Mouse (Mus musculus) neural tube, embryonic 14.5 days (tissue): Measurements from ENCODE around the gene Flna. TPM values are rescaled to one million over a fixed set of nuclear protein-coding genes. Genes with fewer than 3 reads are reported as not detected.

Experiments
- ATAC-seq: fragments of 200-750 bp; cut with Nextera tagmentation; 2 replicates; pipeline ENCODE4 v1.8.0; 2017; ENCODE audit warnings: low read depth, mild to moderate bottlenecking, moderate TSS enrichment, moderate library complexity
- H3K27ac ChIP-seq: fragments of 300-500 bp; sonication (generic); 2 replicates; pipeline ENCODE4 v1.5.1; 2014; ENCODE audit warnings: low read depth, mild to moderate bottlenecking, control low read depth, low read length, moderate library complexity, mixed read lengths
- H3K27me3 ChIP-seq: fragments of 300-500 bp; sonication (generic); 2 replicates; pipeline ENCODE4 v1.6.1; 2014; ENCODE audit warnings: low read length; ENCODE audit not compliant: control insufficient read depth, insufficient read depth
- H3K36me3 ChIP-seq: fragments of 300-500 bp; sonication (generic); 2 replicates; pipeline ENCODE4 v1.6.1; 2014; ENCODE audit warnings: low read length, mixed read lengths; ENCODE audit not compliant: control insufficient read depth, insufficient read depth
- H3K4me1 ChIP-seq: fragments of 300-500 bp; sonication (generic); 2 replicates; pipeline ENCODE4 v1.6.1; 2014; ENCODE audit warnings: low read length; ENCODE audit not compliant: control insufficient read depth, insufficient read depth
- H3K4me2 ChIP-seq: fragments of 300-500 bp; sonication (generic); 2 replicates; pipeline ENCODE4 v1.6.1; 2014; ENCODE audit warnings: mild to moderate bottlenecking, low read depth, low read length, control low read depth
- H3K4me3 ChIP-seq: fragments of 300-500 bp; sonication (generic); 2 replicates; pipeline ENCODE4 v1.5.1; 2014; ENCODE audit warnings: low read depth, low read length, control low read depth, mixed read lengths
- H3K9ac ChIP-seq: fragments of 300-500 bp; sonication (generic); replicated peaks from 2 replicates; pipeline ENCODE4 v1.6.1; 2014; ENCODE audit warnings: low read depth, mild to moderate bottlenecking, control low read depth, low read length, mixed read lengths
- H3K9me3 ChIP-seq: fragments of 300-500 bp; sonication (generic); 2 replicates; pipeline ENCODE4 v1.6.1; 2016; ENCODE audit warnings: low read length; ENCODE audit not compliant: control insufficient read depth
- WGBS: fragments of 180-500 bp; shearing (Covaris S2); extraction: QIAGEN DNeasy Blood & Tissue Kit; methylation state at CpG from one replicate; pipeline ENCODE4 v1.1.7; 2014; 5-methylcytosine and 5-hydroxymethylcytosine counted together
- polyA plus RNA-seq: library from polyadenylated mRNA; unstranded; fragments of >200 nt; fragmentation: Nextera tagmentation; extraction: Ambion mirVana; gene quantifications from 2 replicates; pipeline ENCODE4 v1.2.1, GENCODE M21; 2014

Flna gene
- 63.0 and 121 TPM in 2 replicates for polyA plus RNA-seq

DNA sequence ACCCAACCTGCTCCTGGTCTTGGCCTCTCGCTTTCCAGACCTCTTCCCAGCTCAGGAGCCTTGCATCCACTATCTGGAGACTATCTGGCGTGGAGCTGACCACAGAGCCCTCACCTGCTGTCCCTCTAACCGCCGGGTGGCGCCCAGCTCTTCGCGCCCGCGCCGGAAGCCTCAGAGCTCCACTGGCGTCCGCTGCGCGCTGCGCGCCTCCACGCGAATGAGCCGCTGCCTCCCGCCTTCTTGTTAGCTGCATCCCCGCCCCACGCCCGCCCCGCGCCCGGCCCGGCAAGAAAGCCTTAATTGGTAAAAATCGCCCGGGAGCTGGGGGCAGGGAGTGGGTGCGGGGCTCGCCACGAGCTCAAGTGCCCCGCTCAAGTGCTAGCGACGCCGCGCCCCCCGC, at the start of gene Flna:
TSS of gene Flna (minus strand) at position 206 of the 400 bp plus-strand sequence.
- peak within 1 kb of the TSS; percentile 41; the same call in 1 of the 2 replicates for H3K9ac ChIP-seq
- H3K36me3 ChIP-seq, result no peaks in the 10 kb centered on the region
- 11% methylated on average over 38 of the region's 38 CpGs for WGBS
- H3K4me1 ChIP-seq, result no peaks in the 10 kb centered on the region
- H3K27ac ChIP-seq, result no peak within 1 kb of the TSS
- H3K9me3 ChIP-seq, result no peaks in the 10 kb centered on the region
- peak within 1 kb of the TSS; percentile 39 for H3K4me3 ChIP-seq
- ATAC-seq, result no peak
- H3K27me3 ChIP-seq, result no peaks in the 10 kb centered on the region
- H3K4me2 ChIP-seq, result peak within 1 kb of the TSS; percentile 50

DNA sequence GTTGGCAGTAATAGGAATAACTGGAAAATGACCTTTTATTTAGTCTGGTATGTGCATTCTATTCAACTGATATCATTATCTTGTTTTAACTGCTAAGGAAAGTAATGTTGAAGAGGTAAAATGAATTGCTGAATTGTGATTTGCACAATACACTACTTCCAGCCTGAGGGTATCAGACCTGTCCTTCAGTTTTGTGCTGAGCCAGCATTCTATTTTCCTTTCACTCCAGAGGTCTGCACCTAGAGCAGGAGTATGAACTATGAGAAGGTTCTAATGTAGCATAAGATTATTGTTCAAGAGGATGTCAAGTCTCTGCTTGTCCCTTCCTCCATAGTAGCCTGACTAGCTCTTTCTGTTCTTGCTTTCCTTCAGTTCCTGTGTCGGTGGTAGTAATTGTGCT, 48.7 kb upstream of the Flna start:
- no peaks in the 10 kb centered on the region for H3K27me3 ChIP-seq
- H3K4me3 ChIP-seq, result no peak overlapping the region
- no peak for ATAC-seq
- WGBS, result 80% methylated on average over 1 of the region's 1 CpGs
- peaks cover 12% of the 10 kb centered on the region for H3K36me3 ChIP-seq
- H3K4me1 ChIP-seq, result no peaks in the 10 kb centered on the region
- no peak overlapping the region for H3K27ac ChIP-seq
- H3K9ac ChIP-seq, result no peak overlapping the region
- no peak overlapping the region for H3K4me2 ChIP-seq
- H3K9me3 ChIP-seq, result no peaks in the 10 kb centered on the region

GRCm38 (mm10) chrX:74296538-74297448, 47.2 kb upstream of the Flna start, which contains the start of gene Atp6ap1:
TSS of gene Atp6ap1 (plus strand) at chrX:74297097.
- Histone ChIP-seq H3K4me2 (peak within 1 kb of the TSS; percentile 65), H3K27ac (peak within 1 kb of the TSS; percentile 63), H3K4me3 (peak within 1 kb of the TSS; percentile 53), H3K36me3 (peaks cover 7% of the 10 kb centered on the region), H3K27me3 (no peaks in the 10 kb centered on the region), H3K9me3 (no peaks in the 10 kb centered on the region), H3K4me1 (no peaks in the 10 kb centered on the region), H3K9ac (peak within 1 kb of the TSS; percentile 72)
- ATAC-seq, result peak; percentile 99
- 15% methylated on average over 37 of the region's 37 CpGs for WGBS

DNA sequence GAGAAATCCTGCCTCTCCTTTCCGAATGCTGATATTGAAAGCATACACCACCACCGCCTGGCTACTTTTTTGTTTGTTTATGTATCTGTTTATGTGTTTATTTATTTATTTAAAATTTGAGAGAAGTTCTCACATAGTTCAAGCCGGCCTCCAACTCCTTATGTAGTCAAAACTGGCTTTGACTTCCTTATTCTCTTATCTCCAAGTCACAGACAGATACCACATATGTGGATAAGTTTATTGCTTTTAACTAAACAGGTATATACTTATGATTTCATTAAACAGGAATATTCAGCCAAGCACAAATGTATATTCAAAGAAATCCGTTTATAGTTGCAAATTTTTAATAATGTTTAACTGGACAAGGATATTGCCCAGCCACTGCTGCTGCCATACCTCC, 43.8 kb upstream of the Flna start:
- 75% methylated on average over 4 of the region's 4 CpGs for WGBS
- Histone ChIP-seq H3K9ac (no peak overlapping the region), H3K36me3 (no peaks in the 10 kb centered on the region), H3K9me3 (no peaks in the 10 kb centered on the region), H3K27ac (no peak overlapping the region), H3K4me3 (no peak overlapping the region), H3K4me1 (no peaks in the 10 kb centered on the region), H3K27me3 (no peaks in the 10 kb centered on the region), H3K4me2 (no peak overlapping the region)
- no peak for ATAC-seq

- 0 out of 2 replicates have a peak, but pooled peaks cover 3% of the 10 kb centered on the region for H3K4me1 ChIP-seq
- ATAC-seq, result peak; percentile 33
- no peaks in the 10 kb centered on the region for H3K9me3 ChIP-seq
- peak overlapping the region; percentile 72 for H3K4me2 ChIP-seq
- H3K9ac ChIP-seq, result peak overlapping the region; percentile 70
- no peaks in the 10 kb centered on the region for H3K36me3 ChIP-seq
- H3K4me3 ChIP-seq, result peak overlapping the region; percentile 50
- H3K27me3 ChIP-seq, result no peaks in the 10 kb centered on the region
- H3K27ac ChIP-seq, result peak overlapping the region; percentile 78
- WGBS, result 58% methylated on average over 5 of the region's 5 CpGs
Observed at GRCm38 (mm10) chrX:74283092-74283437, 33.4 kb upstream of the Flna start.

DNA sequence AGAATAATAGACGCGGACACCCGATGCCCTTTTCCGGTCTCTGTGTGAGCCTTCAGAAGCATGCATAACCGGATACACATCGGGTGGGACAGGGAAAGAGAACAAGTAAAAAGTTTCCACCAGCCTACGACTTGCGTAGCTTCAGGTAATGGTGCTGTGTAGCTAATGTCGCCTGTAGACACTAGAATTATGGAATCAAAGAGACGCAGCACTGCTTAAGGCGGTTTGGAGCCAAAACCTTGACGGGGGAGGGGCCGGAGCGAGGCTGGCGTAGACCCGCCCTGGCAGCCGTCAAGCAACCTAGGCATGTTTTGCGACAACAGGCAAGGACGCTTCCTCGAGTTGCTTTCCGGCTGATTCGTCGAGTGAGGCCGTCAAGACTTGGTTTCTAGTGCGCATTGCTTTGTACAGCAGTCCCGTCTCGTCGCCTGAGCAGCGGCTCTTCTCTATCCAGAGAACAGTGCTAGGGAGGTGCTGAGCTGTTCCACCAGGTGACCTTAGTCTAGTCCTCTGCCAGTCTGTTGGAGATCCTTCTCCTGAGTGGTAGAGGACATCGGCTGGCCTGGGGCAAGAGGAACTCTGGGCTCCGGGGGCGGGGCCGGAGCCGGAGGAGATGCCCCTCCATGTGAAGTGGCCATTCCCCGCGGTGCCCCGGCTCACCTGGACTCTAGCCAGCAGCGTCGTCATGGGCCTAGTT, 32.9 kb upstream of the Flna start:
- peak overlapping the region; percentile 50 for H3K4me3 ChIP-seq

DNA sequence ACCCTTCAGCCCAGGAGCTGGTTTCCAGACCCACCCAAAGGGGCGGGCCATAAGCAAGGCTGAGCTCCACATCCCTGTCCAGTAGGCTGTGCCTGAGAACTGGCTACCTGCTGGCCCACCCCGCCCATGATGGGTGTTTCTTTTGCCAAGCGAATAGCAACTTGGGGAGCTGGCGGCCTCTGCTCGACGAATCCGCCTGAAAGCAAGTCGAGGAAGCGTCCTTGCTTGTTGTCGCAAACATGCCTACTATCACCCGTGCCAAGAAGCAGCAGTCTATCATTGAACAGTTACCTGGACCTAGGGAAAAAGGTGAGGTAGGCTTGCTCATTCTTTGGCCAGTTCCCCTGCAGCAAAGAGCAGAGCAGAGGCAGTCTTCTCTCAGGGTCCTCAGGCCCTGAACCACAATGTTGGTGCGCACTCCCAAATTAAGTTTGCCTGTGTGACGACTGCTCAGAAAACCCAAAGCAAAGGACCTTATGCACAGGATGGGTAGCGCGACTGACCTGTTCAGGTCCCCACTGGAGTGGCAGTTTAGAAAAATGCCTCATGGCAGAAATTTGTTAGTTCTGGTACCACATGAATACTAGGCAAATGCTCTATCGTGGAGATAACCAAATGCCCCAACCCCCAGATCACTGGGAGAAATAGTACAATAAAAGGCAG, 32.2 kb upstream of the Flna start, which contains the start of the genes Taz and Dnase1l1:
TSS of gene Taz (plus strand) at position 181 of the 663 bp plus-strand sequence.
TSS of gene Dnase1l1 (minus strand) at position 606 of the 663 bp plus-strand sequence.
- 8% methylated on average over 15 of the region's 16 CpGs for WGBS
- 0 out of 2 replicates have a peak, but pooled peaks cover 3% of the 10 kb centered on the region for H3K4me1 ChIP-seq
- no peaks in the 10 kb centered on the region for H3K27me3 ChIP-seq
- peak; percentile 52; the same call in 1 of the 2 replicates for ATAC-seq
- H3K9me3 ChIP-seq, result no peaks in the 10 kb centered on the region
- peak within 1 kb of the TSS; percentile 72 for H3K4me2 ChIP-seq
- peak within 1 kb of the TSS; percentile 70 for H3K9ac ChIP-seq
- peak within 1 kb of the TSS; percentile 50 for H3K4me3 ChIP-seq
- no peaks in the 10 kb centered on the region for H3K36me3 ChIP-seq
- peak within 1 kb of the TSS; percentile 78 for H3K27ac ChIP-seq

More for the DNA sequence above, 32.9 kb upstream of the Flna start:
- Histone ChIP-seq H3K36me3 (no peaks in the 10 kb centered on the region), H3K9me3 (no peaks in the 10 kb centered on the region), H3K27me3 (no peaks in the 10 kb centered on the region), H3K9ac (peak overlapping the region; percentile 70), H3K4me2 (peak overlapping the region; percentile 72), H3K27ac (peak overlapping the region; percentile 78), H3K4me1 (0 out of 2 replicates have a peak, but pooled peaks cover 3% of the 10 kb centered on the region)
- 16% methylated on average over 39 of the region's 39 CpGs for WGBS
- peak; percentile 87 for ATAC-seq

DNA sequence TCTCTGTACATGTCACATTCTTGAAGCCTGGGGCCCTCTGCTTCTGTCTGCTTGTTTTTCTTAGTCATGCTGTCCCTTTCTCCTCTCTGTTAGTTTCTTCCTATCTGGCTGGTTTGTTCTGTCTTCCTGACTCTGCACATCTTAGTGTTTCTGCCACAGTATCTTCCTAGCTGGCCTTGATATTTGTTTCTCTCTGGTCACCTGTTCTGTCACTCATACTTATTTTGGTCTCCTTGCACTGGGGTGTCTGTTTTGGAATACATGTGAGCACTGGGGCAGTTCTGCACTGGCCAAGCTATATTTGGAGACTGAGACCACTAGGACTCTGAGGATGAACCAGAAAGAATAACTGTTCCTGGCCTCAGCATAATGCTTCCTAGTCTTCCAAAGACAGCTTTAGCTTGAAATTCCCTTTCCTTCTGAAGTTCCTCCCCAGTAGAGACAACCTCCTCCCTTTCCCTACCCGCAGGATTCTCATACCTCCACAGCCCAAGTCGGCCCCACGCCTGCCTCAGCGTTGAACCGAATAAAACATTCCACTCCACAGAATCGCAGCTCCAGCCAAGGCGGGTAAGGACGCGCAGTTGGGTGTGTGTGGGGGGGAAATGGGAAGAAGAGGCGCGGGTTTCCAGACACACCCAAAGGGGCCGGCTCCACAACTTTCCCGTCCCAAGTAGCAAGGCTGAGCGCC, 31.6 kb upstream of the Flna start:
- H3K4me2 ChIP-seq, result peak overlapping the region; percentile 72
- H3K27me3 ChIP-seq, result no peaks in the 10 kb centered on the region
- H3K9ac ChIP-seq, result peak overlapping the region; percentile 70
- ATAC-seq, result peak; percentile 23; the same call in 1 of the 2 replicates
- no peaks in the 10 kb centered on the region for H3K9me3 ChIP-seq
- WGBS, result 13% methylated on average over 14 of the region's 14 CpGs
- no peak overlapping the region for H3K27ac ChIP-seq
- 0 out of 2 replicates have a peak, but pooled peaks cover 3% of the 10 kb centered on the region for H3K4me1 ChIP-seq
- H3K4me3 ChIP-seq, result peak overlapping the region; percentile 50
- no peaks in the 10 kb centered on the region for H3K36me3 ChIP-seq
